Mouse (Mus musculus) adrenal gland, postnatal 36 days (tissue): ENCODE measurements at regions not wholly inside any gene's neighbourhood (a gene's known extent, or its start where the extent isn't known, plus 50 kb on each side); places are given as distances from the start of the nearest gene placed in this dataset.

Experiments
- DNase-seq, 2 experiments: peaks; one replicate each; pipeline ENCODE4 v3.0.0; 2021; ENCODE audit warnings: mixed read lengths in 1 of 2

DNA sequence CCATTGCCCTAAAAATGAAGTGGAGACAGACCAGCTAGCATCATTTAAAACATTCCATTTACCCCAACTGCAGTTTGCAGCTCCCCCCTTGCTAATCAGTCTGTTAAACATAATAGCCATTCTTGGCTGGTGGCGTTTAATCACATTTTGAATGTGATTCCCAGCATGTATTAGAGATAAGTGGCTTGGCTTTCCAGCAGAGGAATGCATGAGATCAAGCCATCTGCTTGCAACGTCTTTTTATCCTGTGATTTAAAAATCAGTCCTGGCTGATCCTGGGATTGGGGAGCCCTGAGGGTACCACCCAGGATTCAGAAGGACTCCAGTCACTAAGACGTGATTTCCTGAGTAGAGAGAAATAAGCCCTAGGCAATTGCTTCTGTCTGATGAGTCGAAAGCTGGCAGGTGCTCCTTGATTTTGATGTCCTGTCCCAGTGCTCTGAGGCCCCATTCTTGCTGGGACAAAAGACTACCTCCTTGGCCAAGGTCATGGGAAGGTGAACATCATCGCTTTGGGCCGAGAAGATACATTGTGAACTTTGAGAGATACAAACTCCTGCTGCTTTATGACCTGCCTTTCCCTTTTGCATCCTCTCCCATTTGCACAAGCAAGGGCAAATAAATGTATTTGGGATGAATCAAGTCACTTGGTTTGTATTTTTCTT is 623.8 kb downstream of the Tmem132b start:
- no peak for DNase-seq

DNA sequence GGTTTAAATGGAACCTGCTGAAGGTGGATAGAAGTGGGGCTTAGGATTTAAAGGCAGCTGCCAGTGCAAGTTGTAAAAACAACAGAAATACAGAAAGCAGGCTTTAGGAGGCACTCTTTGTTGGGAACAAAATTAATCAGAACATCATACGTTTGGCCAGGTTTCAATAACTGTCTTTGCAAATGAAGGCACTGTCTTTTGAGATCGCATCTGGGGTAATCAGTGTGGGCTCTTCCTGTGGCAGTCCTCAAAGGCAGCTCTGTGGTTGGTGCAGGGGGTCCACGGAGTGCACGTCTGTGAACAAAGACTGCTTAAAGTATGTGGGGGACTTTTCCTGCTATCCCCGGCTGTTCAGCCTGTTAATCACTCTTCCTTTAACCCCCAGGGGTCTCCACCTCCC is 654.5 kb downstream of the Tmem132b start:
- DNase-seq, result no peak

DNA sequence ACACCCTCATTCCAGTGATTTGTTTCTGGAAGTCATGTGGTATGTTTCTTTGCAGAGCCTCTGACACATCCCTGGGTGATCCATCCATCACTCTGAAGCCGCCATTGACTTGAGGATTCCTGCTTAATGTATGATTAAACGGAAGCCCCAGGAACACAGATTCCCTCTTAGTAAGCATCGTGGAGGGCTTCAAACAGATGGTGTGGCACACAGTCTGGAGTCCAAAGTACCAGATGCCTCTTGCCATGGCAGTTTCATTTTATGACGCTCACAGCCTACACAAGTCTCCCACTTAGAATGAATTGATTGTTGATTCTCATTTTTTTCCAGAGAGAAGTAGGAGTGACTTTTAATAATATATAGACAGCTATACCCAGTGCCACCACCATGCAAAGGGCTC is 668.3 kb downstream of the Tmem132b start:
- no peak for DNase-seq

DNA sequence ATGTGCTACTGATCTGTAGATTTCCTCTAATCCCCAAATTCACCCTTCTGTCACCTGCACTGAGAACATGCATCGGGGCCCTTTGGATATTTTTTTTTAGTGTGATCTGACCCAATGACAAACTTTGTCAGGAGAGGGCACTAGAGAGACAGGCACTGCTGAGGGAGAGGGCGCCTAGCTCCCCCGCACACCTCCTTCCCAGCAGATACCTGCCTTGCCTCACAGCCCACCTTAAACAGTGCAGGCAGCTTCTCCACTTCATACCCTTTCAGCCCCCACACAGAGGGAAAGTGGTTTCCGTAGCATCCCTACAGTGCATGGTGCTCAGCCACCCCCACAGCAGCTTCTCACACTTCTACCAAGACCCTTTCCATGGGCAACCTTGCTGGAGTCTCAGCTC is 670.0 kb downstream of the Tmem132b start:
- DNase-seq, result peak in 1 of 2 experiments; percentile 41

DNA sequence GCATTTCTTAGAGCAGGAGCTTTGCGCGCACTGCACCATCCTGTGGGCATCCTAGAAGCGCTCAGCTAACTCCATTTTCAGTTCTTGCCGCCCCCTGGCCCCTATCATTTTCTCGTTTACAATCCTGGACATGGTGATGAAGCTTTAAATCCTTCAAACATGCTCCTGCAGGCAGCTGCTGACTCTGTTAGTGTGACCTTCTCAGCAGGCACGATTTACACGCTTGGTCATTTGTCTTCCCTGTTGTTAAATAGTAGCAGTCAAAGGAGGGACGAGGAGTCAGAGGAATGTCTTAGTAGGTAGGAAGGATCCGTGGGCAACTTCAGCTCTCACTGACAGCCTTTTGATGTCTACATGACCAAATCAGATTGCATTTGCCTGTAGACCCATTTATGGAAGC is 670.4 kb downstream of the Tmem132b start:
- no peak for DNase-seq

DNA sequence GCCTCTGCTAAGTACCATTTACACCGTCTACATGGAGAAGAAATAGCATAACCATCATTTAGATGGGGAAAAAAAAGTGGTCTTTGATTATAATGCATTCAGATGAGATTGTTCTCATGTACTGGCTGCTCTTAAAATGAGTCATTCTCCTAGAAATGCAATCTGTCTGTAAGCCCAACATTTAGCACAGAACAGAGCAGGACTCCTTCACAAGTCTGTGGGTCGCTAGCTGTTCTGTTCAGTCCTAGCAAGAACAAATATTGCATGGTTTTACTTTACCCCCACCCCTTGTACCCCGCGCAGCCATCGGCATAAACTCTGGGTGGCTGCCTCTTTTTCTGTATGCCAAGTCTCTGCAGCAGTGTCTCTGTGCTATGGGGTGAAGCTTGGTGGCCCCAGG is 685.4 kb downstream of the Tmem132b start:
- no peak for DNase-seq

DNA sequence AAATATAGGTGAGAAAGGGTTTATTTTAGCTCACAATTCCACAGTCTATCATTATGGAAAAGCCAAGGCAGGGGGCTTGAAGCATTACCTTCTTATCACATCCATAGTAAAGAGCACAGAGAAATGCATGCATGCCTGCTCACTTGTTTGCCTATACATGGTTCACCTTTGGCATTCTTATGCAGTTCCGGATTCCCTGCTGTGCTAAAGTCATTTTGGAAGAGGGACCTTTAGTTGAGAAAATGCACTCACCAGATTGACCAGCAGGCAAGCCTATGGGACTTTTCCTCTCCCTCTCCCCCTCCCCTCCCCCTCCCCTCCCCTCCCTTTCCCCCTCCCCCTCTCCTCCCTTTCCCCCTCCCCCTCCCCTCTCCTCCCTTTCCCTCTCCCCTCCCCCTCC is 686.2 kb downstream of the Tmem132b start:
- no peak for DNase-seq

DNA sequence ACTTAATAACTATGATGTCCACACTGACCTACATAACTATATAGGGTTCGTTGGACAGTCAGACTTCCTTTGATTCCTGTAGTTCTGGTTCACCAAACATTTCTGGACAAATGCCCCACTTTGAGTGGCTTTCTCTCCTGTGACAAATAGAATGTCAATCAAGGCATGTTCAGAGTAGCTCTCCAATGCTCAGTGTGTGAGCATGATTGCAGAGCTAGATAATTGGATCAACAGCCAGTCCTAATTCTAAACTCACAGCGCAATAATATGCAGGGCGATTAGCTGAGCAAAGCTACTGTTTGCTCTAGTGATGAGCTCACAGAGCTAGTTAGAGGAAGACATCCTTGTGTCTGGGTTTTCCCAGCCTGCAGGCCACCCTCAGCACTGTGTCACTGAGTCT is 692.1 kb downstream of the Tmem132b start:
- DNase-seq, result no peak

DNA sequence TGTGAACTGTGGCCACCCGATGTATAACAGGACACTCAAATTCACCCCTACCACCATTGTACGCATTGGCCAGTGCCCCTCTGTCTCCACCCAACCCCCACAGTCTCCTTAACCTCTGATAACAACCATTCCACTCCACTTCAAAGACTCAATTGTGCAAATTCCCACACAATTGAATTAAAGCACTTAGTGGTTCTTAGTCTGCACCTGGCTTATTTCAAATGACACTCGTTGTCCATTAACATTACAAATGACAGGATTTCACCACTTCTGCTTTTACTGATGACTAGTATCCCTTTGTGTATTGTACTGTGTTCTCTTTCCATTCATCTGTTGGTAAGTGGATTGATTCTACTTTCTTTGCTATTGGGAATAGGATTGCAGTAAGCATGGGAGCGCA is 699.2 kb downstream of the Tmem132b start:
- no peak for DNase-seq

DNA sequence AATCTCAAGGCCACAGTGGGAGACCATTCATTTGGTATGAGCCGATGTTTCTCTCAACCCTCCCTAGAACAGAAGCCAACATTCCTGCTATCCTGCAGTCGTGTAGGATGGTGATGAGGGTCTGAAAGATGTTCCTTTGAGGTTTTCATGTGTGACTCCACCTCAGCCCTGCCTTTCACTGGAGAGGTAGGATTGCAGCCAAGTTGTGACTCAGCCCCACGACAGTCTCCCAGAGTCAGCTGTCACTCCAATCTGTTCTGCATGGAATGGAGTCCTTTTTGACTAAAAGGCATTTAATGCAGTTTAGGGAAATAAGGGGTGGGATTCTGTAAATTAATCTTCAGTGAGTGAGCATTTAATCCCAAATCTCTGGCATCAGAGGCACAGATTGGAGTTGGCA is 706.5 kb downstream of the Tmem132b start:
- DNase-seq, result peak; percentile 10 to 11

DNA sequence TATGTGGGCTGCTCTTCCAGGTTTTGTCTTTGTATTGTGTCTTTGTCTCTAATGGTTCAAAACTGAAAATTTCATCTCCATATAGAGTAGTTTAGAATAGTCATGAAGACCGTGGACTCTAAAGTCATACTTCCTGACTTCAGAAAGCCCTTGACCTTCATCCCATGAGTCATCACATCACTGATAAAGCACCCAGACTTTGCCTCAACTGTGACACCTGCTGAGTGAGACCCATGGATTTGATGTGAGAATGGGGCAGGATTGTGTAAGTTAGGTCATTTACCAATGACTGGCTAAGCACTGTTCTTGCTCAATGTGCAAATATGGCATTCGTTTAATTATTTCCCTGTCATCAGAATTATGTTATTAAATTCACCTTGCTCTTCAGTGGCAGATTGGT is 714.2 kb downstream of the Tmem132b start:
- DNase-seq, result no peak

DNA sequence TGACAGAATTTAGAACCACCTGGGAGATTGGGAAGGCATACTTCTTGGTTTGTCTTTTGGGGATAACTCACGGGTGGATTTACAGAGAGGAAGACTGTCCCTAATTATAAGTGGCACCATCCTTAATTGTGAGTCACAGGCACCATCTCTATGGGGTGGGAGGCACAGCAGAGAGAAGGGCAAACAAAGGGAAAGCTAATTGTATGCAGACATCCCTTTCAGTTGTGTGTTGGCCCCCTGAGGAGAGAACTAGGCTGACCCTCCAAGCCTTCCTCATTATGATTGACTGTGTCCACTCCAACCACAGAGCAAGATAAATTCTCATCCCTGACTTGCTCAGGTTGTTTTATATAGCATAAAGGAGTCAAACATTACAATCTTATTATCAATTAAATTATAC is 718.8 kb downstream of the Tmem132b start:
- no peak for DNase-seq

DNA sequence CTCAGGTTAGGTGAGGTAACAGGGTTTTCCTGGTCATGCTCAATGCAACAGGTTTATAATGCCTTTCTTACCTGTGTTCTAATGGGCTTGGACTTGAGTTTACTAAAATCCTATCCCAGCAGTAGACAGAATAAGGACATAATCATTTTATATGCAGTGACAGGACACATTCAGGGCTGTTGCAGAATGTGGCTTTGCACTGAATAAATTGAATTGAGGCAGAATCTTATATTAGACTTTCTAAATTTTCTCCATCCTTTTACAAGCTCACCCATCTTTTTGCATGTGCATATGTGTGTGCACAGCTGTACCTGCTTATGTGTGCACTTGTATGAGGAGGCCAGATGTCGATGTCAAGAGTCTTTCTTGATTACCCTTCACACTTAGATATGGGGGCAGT is 723.1 kb downstream of the Tmem132b start:
- DNase-seq, result no peak

DNA sequence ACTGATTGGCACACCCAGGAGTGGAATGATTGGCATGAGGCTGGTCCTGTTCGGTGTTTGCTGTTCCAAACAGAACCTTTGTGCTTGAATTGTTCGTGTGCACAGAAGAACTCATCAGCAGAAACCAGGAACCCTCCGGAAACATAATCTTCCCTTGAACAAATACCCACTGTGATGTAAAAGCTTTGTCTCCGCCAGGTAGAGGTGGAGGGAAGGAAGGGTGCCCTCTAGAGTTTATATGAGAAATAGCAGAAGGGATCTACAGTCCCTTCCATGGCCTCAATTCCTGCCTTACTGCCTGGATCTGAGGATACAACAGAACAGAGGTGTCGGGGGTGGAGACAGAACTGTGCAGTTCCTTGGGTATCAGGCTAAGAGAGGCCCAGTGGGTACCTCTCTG is 726.3 kb downstream of the Tmem132b start:
- peak in 1 of 2 experiments; percentile 1 for DNase-seq

DNA sequence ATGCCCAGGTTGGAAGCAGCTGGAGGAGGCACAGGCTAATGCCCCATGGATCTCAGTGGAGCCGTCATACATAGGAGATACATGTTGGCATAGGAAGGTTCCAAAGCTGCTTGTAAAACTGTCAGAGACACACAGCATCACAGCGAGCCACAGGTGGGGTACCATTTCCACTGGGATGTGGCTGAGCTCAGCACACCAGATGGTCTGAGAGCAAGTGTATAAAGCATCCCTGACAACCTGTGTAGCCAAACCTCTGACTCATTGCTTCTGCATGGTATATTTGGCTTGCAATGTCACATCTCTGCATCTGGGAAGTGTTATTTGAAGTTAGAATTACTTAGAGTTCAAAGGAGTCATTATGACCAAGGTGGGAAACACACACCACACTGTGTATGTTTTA is 734.9 kb downstream of the Tmem132b start:
- DNase-seq, result no peak

DNA sequence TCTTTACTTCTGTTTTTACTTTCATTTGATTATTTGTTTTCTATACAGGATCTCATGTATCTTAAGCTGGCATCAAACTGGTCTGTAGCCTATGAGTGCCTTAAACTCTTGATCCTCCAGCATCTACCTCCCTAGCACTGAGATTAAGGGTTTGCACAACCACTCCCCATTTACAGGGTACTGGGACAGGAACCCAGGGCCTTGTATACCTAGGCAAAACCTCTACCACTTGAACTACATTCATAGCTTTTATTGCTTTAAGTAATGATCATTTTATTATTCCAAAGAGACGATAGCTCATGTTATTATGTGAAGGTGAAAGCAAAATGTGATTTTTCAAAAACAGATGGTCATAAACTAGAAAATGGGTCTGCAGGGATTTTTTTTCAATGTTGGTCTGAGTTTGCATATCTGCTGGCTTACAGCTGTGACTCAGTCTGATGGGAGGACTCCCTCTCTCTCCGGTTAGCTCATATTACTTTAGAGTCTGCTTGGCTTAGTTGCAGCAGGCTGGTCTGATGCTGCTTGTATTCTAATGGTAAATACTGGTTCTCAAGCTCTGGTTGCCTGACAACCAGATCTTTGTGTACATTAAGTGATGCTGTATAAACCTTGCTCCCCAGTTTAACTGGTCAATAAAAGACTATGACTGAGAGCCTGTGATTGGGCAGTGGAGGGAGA is 735.5 kb downstream of the Tmem132b start:
- no peak for DNase-seq

DNA sequence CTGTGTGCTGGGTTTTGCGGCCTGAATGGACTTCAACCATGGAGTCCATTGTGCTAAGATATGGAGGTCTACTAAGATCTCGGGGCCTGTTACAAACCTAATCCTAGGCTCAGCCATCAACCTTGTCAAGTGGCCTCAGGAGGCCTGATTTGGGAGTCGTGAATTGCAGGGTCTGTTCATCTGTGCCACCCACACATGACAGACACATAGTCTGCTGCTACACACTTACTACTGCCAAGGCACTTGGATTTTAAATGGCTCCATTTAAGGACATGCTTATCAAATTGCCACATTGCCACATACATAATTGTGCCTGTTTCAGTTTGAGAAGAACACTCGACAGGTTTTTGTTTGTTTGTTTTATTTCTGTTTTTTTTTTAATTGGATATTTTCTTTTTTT is 737.0 kb downstream of the Tmem132b start:
- no peak for DNase-seq

DNA sequence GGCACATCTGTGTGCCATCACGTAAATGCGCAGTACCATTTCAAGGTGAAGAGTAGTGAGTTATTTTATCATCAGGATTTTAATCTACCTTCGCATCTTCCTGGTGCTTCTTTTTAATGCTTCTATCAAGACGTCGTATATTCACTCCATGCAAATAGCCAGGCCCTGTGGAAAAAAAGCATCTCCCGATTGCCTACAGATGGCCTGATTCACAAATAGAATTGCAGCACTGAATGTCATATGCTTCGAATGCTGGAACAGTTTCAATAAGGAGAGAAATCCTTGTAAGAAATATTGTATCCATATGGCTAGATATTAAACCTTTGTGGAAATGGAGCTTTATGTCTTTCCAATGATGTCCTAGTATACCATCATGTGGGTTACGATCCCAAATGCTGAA is 742.7 kb downstream of the Tmem132b start:
- no peak for DNase-seq

DNA sequence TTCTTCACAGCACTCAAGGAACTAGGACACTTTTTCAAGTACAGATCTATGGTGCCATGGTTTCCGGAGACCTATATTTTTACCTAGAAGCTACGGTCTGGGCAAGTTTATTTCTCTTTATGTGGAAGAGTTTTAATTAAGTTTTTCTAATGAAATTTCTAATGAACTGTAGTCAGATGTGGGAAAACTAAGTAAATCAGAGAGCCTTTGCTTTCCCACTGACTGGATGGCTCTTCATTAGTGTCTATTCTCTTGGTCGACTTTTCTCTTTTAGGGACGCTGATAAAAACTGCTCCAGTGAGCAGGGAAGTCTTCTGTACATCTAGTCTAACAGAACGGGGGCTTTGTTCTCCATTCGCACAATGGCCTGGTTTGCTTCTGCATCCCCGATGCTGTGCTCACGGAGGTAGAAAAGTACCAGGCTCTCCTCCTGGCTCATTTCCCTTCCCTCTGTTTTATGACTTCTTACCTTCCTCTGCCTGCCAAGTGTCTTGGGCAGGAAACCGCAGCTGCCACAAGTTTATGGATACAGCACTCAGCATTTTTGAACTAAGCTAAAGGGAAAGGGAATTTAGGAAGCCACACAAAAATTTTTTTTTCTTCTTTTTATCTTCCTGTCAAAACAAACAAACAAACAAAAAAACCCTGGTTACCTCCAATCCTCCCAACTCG is 749.6 kb downstream of the Tmem132b start:
- DNase-seq, result no peak

DNA sequence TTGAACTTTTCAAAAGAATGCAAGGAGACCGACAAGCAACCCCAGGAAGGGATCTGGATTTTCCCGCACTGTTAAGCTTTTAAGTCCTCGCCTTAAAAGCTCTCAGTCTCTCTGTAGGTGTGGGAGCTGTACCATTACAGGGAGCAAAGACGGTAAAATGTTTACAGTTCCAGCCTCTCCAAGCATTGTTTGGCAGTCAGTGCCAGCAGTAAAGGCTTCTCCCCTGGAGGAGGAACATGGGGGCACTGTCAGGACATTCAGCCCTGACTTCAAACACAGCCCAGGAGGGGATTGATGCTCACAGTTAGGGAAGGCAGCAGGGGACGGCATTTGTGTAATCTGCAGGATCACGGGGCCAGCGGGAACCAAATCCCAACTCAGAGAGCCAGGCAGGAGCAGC is 750.2 kb downstream of the Tmem132b start:
- DNase-seq, result no peak

DNA sequence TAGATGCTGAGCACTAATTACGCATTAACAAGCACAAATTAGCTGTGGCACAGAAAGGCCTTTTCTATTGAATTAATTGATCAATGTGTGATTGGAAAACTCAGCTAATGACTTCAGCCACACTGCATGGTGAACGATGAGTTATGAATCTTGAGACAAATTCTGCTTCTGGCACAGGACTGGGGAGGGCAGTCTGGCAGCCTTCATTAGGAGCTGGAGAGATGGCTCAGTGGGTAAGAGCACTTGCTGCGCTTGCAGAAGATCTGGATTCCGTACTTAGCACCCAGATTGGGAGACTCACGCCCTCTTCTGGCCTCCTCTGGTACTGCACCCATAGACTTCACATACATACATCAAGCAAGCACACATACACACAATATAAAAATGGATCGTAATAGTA is 793.3 kb downstream of the Tmem132b start:
- no peak for DNase-seq

DNA sequence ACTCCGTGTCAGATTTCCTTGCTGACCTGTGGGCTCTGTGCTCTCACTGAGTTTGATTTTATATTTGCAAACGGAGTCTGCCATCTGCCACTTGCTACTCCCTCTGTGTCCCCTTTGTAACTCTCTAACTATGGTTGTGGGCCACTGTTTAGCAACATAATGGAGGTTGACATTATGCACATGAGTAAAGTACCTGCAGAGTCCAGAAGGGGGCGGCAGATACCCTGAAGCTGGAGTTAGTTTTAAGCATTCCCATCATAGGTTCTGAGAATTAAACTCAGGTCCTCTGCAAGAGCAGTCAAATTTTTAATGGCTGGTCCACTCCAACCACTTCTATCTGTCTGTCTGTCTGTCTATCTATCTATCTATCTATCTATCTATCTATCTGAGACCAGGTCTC is 796.7 kb downstream of the Tmem132b start:
- DNase-seq, result no peak

DNA sequence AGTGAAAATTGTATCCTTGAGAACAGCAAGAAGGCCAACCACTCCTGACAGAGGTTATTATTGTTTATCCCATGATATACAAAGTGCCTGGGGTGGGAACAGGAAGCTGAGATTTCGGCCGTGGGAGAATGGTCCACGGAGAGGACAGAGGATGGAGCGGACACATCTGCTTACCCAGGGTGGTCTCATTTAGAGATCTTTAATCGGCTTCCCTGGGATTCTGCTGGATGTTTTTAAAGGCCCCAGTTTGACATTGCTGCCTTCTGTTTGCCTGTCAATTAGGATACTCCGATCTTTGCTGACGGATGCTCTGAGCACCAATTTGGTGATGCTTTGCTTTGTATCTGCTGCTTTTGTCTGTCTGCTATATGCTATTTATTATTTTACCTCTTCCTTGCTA is 803.5 kb downstream of the Tmem132b start:
- DNase-seq, result no peak
